Mouse (Mus musculus): Measurements from ENCODE around the gene Gm13279.
"Not testable (repeated sequence)": the region's sequence is repeated elsewhere in the genome, so short reads cannot be mapped to it uniquely, and the experiment has no call there.

DNA sequence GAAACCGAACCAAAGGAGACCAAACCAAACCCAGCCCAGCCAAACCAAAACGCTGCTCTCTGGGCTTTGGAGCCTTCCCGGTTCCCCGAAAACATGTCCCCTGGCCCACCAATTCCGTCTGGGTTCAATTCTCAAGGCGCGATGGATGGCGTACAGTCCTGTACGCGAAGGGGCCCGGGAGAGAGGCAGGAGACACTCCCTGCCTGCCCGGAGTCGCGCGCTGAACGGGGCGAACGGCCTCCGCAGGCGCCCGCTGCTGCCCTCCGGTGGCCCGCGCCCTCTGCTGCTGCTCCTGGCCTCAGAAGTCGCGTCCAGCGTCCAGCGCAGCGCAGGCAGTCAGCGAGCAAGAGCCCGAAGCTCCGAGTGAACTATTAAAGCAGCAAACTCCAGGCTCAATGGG, 23.7 kb upstream of the Gm13279 start, which contains the start of gene Gm13290:
- TF ChIP-seq CTCF (IDR thresholded peaks at IDR 0.05; ENCODE audit: borderline replicate concordance, insufficient read depth, low read depth, low read length); POLR2A (IDR thresholded peaks at IDR 0.05; ENCODE audit: borderline replicate concordance, insufficient read depth, low read length): not testable (repeated sequence)

Data from cerebellum, adult 2 months (tissue).